Mouse (Mus musculus) hindbrain, embryonic 11.5 days (tissue): ENCODE measurements around the gene Pigu. TPM values are rescaled to one million over a fixed set of nuclear protein-coding genes. Genes with fewer than 3 reads are reported as not detected.
A peak's percentile ranks its signal among the peaks of the same experiment; 100 is the strongest.

Source experiments
- ATAC-seq: fragments of 200-750 bp; cut with Nextera tagmentation; 2 replicates; pipeline ENCODE4 v1.8.0; 2017; ENCODE audit warnings: mild to moderate bottlenecking, moderate TSS enrichment, moderate library complexity; ENCODE audit not compliant: low FRiP score
- DNase-seq: peaks from one replicate; pipeline ENCODE4 v3.0.0-alpha.2; 2015; ENCODE audit warnings: low spot score
- H3K27ac ChIP-seq: fragments of 300-500 bp; sonication (generic); 2 replicates; pipeline ENCODE4 v1.5.1; 2014; ENCODE audit warnings: mild to moderate bottlenecking, low read depth, low read length
- H3K27me3 ChIP-seq: fragments of 300-500 bp; sonication (generic); 2 replicates; pipeline ENCODE4 v1.6.1; 2014; ENCODE audit warnings: mild to moderate bottlenecking, low read length, moderate library complexity, mixed read lengths; ENCODE audit not compliant: control insufficient read depth, insufficient read depth
- H3K36me3 ChIP-seq: fragments of 300-500 bp; sonication (generic); 2 replicates; pipeline ENCODE4 v1.6.1; 2014; ENCODE audit warnings: mild to moderate bottlenecking, low read length, moderate library complexity, mixed read lengths; ENCODE audit not compliant: control insufficient read depth, insufficient read depth
- H3K4me1 ChIP-seq: fragments of 300-500 bp; sonication (generic); replicated peaks from 2 replicates; pipeline ENCODE4 v1.6.1; 2014; ENCODE audit warnings: low read length, mixed read lengths; ENCODE audit not compliant: control insufficient read depth, insufficient read depth
- H3K4me2 ChIP-seq: fragments of 300-500 bp; sonication (generic); replicated peaks from 2 replicates; pipeline ENCODE4 v1.6.1; 2014; ENCODE audit warnings: mild to moderate bottlenecking, low read depth, low read length
- H3K4me3 ChIP-seq: fragments of 300-500 bp; sonication (generic); 2 replicates; pipeline ENCODE4 v1.5.1; 2014; ENCODE audit warnings: low read depth, low read length
- H3K9ac ChIP-seq: fragments of 300-500 bp; sonication (generic); 2 replicates; pipeline ENCODE4 v1.6.1; 2014; ENCODE audit warnings: low read depth, low read length
- H3K9me3 ChIP-seq: fragments of 300-500 bp; sonication (generic); 2 replicates; pipeline ENCODE4 v1.6.1; 2016; ENCODE audit warnings: low read length; ENCODE audit not compliant: control insufficient read depth
- WGBS: fragments of 180-500 bp; shearing (Covaris S2); extraction: QIAGEN DNeasy Blood & Tissue Kit; methylation state at CpG from one replicate; pipeline ENCODE4 v1.1.7; 2014; 5-methylcytosine and 5-hydroxymethylcytosine counted together
- polyA plus RNA-seq: library from polyadenylated mRNA; unstranded; fragments of >200 nt; fragmentation: Nextera tagmentation; extraction: Ambion mirVana; gene quantifications from 2 replicates; pipeline ENCODE4 v1.2.1, GENCODE M21; 2014

The Pigu gene
- 56.8 and 64.3 TPM in 2 replicates for polyA plus RNA-seq

DNA sequence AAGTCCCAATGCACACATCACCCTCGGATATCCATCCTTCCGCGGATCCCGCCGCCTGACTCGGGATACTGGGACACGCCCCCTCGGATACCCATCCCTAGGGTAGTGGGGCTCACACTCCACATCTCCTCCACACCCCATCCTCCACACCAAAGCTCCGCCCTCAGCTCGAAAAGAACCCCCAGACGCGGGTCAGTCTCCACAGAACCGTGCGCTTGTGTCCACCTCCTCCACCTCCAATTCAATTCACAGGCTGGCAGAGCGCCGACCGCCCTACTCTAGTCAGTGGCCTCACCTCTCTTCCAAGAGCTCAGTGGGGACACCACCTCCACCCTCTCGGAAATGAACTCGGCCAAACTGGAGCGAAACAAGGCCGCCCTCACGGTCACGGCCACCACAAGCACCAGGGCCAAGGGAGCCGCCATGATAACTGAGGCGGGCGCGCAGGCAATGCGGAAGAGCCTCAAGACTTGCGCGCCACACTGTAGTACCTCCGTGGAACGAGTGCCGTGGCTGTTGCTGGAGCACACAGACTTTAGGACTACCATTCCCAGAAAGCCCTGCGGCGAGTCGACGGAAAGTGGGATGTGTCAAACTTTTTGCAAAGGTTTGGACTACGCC is at the start of gene Pigu:
TSS of gene Pigu (minus strand) at position 460 of the 621 bp plus-strand sequence.
- WGBS: under 1% methylated on average over 38 of the region's 38 CpGs
- H3K27ac ChIP-seq: 0 out of 2 replicates have a peak within 1 kb of the TSS, but pooled peaks have one; percentile 56
- H3K4me2 ChIP-seq: peak within 1 kb of the TSS; percentile 83
- H3K4me1 ChIP-seq: 0 out of 2 replicates have a peak, but pooled peaks cover 2% of the 10 kb centered on the region
- no peaks in the 10 kb centered on the region for H3K27me3 ChIP-seq
- peak; percentile 93 for DNase-seq
- ATAC-seq: peak; percentile 99
- H3K36me3 ChIP-seq: no peaks in the 10 kb centered on the region
- no peaks in the 10 kb centered on the region for H3K9me3 ChIP-seq
- peak within 1 kb of the TSS; percentile 76 for H3K9ac ChIP-seq
- peak within 1 kb of the TSS; percentile 79 for H3K4me3 ChIP-seq

GRCm38 (mm10) chr2:155404635-155405034 is 47.4 kb upstream of the Pigu start:
- peaks cover 3% of the 10 kb centered on the region; the same call in 1 of the 2 replicates for H3K36me3 ChIP-seq
- no peak overlapping the region for H3K27ac ChIP-seq
- no peaks in the 10 kb centered on the region for H3K9me3 ChIP-seq
- no peaks in the 10 kb centered on the region for H3K4me1 ChIP-seq
- no peak overlapping the region for H3K4me2 ChIP-seq
- 97% methylated on average over 1 of the region's 1 CpGs for WGBS
- no peak for ATAC-seq
- no peak overlapping the region for H3K4me3 ChIP-seq
- DNase-seq: no peak
- H3K27me3 ChIP-seq: no peaks in the 10 kb centered on the region
- no peak overlapping the region for H3K9ac ChIP-seq

GRCm38 (mm10) chr2:155401926-155402325 is 44.7 kb upstream of the Pigu start:
- Histone ChIP-seq H3K27me3 (no peaks in the 10 kb centered on the region), H3K9me3 (no peaks in the 10 kb centered on the region), H3K4me3 (no peak overlapping the region), H3K9ac (no peak overlapping the region), H3K36me3 (peaks cover 5% of the 10 kb centered on the region; the same call in 1 of the 2 replicates), H3K4me2 (no peak overlapping the region), H3K27ac (no peak overlapping the region), H3K4me1 (no peaks in the 10 kb centered on the region)
- ATAC-seq (no peak), DNase-seq (no peak)
- 96% methylated on average over 4 of the region's 4 CpGs for WGBS

GRCm38 (mm10) chr2:155400276-155400675 is 43.0 kb upstream of the Pigu start:
- no peak overlapping the region for H3K27ac ChIP-seq
- H3K9ac ChIP-seq: no peak overlapping the region
- H3K27me3 ChIP-seq: no peaks in the 10 kb centered on the region
- 0 out of 2 replicates have a peak, but pooled peaks cover 2% of the 10 kb centered on the region for H3K36me3 ChIP-seq
- H3K4me3 ChIP-seq: no peak overlapping the region
- ATAC-seq (no peak), DNase-seq (no peak)
- H3K4me2 ChIP-seq: no peak overlapping the region
- H3K4me1 ChIP-seq: no peaks in the 10 kb centered on the region
- H3K9me3 ChIP-seq: no peaks in the 10 kb centered on the region

DNA sequence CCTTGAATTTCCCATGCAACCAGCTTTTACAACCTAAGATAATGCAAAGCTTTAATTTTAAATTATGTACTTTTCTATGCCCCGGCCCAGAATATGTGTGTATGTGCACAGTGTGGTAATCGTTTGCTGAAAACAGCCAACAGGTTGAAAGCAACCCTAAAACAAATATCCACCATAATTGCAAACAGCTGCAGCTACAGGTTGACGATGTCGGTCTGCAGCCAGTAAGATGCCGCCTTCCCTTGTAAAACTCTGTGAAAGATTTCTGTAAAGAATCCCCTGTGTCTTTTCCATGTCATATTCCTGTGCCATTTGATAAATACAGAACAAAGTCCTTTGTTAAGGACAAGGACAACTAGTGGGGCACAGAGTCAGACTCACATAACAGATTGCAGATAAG is 37.4 kb upstream of the Pigu start:
- Histone ChIP-seq H3K4me1 (no peaks in the 10 kb centered on the region), H3K4me2 (no peak overlapping the region), H3K27ac (no peak overlapping the region), H3K4me3 (no peak overlapping the region), H3K36me3 (0 out of 2 replicates have a peak, but pooled peaks cover 2% of the 10 kb centered on the region), H3K9ac (no peak overlapping the region), H3K9me3 (no peaks in the 10 kb centered on the region), H3K27me3 (no peaks in the 10 kb centered on the region)
- no peak for ATAC-seq
- 71% methylated on average over 5 of the region's 5 CpGs for WGBS
- no peak for DNase-seq

GRCm38 (mm10) chr2:155388573-155388972 is 31.3 kb upstream of the Pigu start:
- DNase-seq (no peak), ATAC-seq (no peak)
- Histone ChIP-seq H3K27ac (no peak overlapping the region), H3K4me1 (peaks cover 8% of the 10 kb centered on the region), H3K4me2 (no peak overlapping the region), H3K27me3 (no peaks in the 10 kb centered on the region), H3K36me3 (0 out of 2 replicates have a peak, but pooled peaks cover 3% of the 10 kb centered on the region), H3K4me3 (no peak overlapping the region), H3K9ac (no peak overlapping the region), H3K9me3 (no peaks in the 10 kb centered on the region)
- WGBS: 92% methylated on average over 2 of the region's 2 CpGs

GRCm38 (mm10) chr2:155387052-155387451 is 29.8 kb upstream of the Pigu start:
- peaks cover 10% of the 10 kb centered on the region for H3K4me1 ChIP-seq
- no peak for ATAC-seq
- WGBS: 67% methylated on average over 4 of the region's 4 CpGs
- H3K27ac ChIP-seq: no peak overlapping the region
- 0 out of 2 replicates have a peak, but pooled peaks cover 3% of the 10 kb centered on the region for H3K36me3 ChIP-seq
- H3K4me2 ChIP-seq: no peak overlapping the region
- H3K9me3 ChIP-seq: no peaks in the 10 kb centered on the region
- no peaks in the 10 kb centered on the region for H3K27me3 ChIP-seq
- no peak overlapping the region for H3K4me3 ChIP-seq
- DNase-seq: peak; percentile 14
- H3K9ac ChIP-seq: no peak overlapping the region

DNA sequence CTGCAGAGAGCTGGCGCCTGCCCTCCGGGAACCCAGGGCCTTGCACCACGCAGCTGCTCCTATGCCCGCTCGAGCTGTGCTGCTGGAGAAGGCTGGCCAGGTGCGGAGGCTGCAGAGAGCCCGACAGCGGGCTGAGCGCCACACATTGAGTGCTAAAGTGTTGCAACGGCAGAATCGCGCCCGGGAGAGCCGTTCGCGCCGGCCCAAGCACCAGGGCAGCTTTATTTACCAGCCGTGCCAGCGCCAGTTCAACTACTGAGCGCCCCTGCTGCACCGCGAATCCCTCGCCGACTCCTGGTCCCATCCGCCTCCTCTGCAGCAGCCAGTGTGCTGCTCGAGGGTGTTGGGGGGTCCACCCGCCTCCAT is 29.3 kb upstream of the Pigu start:
- Histone ChIP-seq H3K27ac (no peak overlapping the region), H3K4me3 (no peak overlapping the region), H3K27me3 (no peaks in the 10 kb centered on the region), H3K36me3 (0 out of 2 replicates have a peak, but pooled peaks cover 3% of the 10 kb centered on the region), H3K9ac (0 out of 2 replicates have a peak overlapping the region, but pooled peaks have one; percentile 3), H3K9me3 (no peaks in the 10 kb centered on the region), H3K4me1 (peaks cover 10% of the 10 kb centered on the region), H3K4me2 (no peak overlapping the region)
- DNase-seq (peak; percentile 13), ATAC-seq (no peak)
- 11% methylated on average over 27 of the region's 27 CpGs for WGBS
